Mouse (Mus musculus) E14TG2a.4 (cell line): ENCODE measurements around the gene Morn1.

ENCODE experiments used
- H3K27me3 ChIP-seq: 2 replicates; pipeline ENCODE4 v1.6.1; 2014; ENCODE audit warnings: low read length, control low read depth; ENCODE audit not compliant: insufficient read depth
- H3K36me3 ChIP-seq: 2 replicates; pipeline ENCODE4 v1.6.1; 2014; ENCODE audit warnings: low read length, control low read depth; ENCODE audit not compliant: insufficient read depth
- H3K4me1 ChIP-seq: replicated peaks from 2 replicates; pipeline ENCODE4 v1.6.1; 2014; ENCODE audit warnings: low read depth, low read length, control low read depth
- H3K4me3 ChIP-seq: replicated peaks from 2 replicates; pipeline ENCODE4 v1.5.1; 2014; ENCODE audit warnings: mild to moderate bottlenecking, low read length
- H3K9me3 ChIP-seq: 2 replicates; pipeline ENCODE4 v1.6.1; 2014; ENCODE audit warnings: low read length, control low read depth
- CTCF ChIP-seq: conservative IDR thresholded peaks from 2 replicates; pipeline ENCODE4 v1.5.1; 2014; ENCODE audit warnings: low read length
- NANOG ChIP-seq: IDR thresholded peaks from 2 replicates; pipeline ENCODE4 v1.6.1; 2014; ENCODE audit warnings: borderline replicate concordance, low read length, mixed read lengths
- POU5F1 ChIP-seq: IDR thresholded peaks from 2 replicates; pipeline ENCODE4 v1.6.1; 2014; ENCODE audit warnings: low read length, borderline replicate concordance

Morn1 gene

DNA sequence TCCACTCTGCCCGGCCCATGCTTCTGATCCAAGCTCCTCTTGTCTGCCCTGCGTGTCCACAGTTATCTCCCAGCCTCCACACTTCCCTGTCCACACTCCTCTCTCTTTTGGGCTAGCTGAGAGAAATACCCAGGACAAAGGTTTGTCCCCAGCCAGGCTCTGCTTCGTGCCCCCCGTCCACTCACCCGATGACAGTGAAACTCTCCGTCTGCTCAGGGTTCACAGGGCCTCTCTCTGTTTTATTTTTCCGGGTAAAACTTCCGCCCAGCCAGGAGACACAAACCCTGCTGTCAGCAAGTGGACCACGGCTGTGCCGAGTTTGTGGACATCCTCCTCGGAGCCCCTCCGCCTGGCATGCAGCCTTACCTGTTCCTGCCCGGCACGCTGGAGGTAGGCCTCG, 42.0 kb downstream of the Morn1 start:
- H3K27me3 ChIP-seq, result no peaks in the 10 kb centered on the region
- H3K4me1 ChIP-seq, result peaks cover 58% of the 10 kb centered on the region
- no peak overlapping the region for H3K4me3 ChIP-seq
- H3K9me3 ChIP-seq, result no peaks in the 10 kb centered on the region
- no peaks in the 10 kb centered on the region for H3K36me3 ChIP-seq
- TF ChIP-seq POU5F1, result no peak
- no peak for TF ChIP-seq CTCF
- TF ChIP-seq NANOG, result no peak

DNA sequence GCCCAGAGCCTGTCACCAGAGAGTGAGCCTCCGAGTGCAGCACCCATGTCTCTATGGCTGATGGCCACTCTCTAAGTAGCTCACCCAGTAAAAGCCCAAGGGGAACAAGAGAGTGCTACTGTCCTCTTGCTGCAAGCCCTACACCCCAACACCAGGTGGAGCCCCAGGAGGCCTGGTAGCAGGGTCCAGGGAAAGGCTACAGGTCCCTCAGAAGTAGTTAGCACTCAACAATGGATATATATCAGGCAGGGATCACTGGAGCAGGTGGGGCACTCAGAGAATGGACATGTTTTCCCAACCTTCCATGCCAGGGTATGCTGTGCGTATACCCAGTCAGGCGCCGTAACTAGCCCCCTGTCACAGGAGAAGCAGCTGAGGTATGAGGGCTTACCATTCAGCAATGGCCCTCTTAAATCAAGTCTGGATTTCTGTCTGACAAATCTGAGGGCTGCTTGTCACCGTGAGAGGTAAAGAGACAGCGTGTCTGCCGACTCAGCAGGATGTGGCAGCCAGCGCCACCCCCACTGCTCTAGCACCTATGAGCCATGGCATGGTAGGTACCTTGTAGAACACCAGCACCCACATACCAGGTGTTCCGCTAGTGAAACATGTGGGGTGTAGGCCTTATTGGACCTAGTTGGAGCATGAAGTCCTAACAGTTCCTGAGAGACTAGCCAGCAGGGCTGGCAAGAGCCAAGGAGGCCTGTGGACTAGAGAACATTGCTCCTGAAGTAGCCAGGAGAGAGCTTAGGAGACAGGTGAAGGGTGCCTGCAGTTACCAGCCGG, 42.9 kb downstream of the Morn1 start:
- TF ChIP-seq CTCF, result peak; percentile 27
- TF ChIP-seq NANOG, result no peak
- no peak for TF ChIP-seq POU5F1
- Histone ChIP-seq H3K27me3 (no peaks in the 10 kb centered on the region), H3K4me3 (peak overlapping the region; percentile 37; the same call in 1 of the 2 replicates), H3K4me1 (peaks cover 54% of the 10 kb centered on the region), H3K36me3 (no peaks in the 10 kb centered on the region), H3K9me3 (no peaks in the 10 kb centered on the region)

GRCm38 (mm10) chr4:155129996-155130395, 43.6 kb downstream of the Morn1 start:
- H3K27me3 ChIP-seq, result no peaks in the 10 kb centered on the region
- no peaks in the 10 kb centered on the region for H3K36me3 ChIP-seq
- no peaks in the 10 kb centered on the region for H3K9me3 ChIP-seq
- peak overlapping the region; percentile 37; the same call in 1 of the 2 replicates for H3K4me3 ChIP-seq
- H3K4me1 ChIP-seq, result peaks cover 52% of the 10 kb centered on the region
- TF ChIP-seq CTCF (no peak), NANOG (no peak), POU5F1 (no peak)

GRCm38 (mm10) chr4:155130616-155131015, 44.2 kb downstream of the Morn1 start:
- H3K4me1 ChIP-seq, result peaks cover 52% of the 10 kb centered on the region
- TF ChIP-seq NANOG, result no peak
- TF ChIP-seq POU5F1, result no peak
- no peak for TF ChIP-seq CTCF
- H3K36me3 ChIP-seq, result no peaks in the 10 kb centered on the region
- H3K27me3 ChIP-seq, result no peaks in the 10 kb centered on the region
- H3K9me3 ChIP-seq, result no peaks in the 10 kb centered on the region
- H3K4me3 ChIP-seq, result no peak overlapping the region

DNA sequence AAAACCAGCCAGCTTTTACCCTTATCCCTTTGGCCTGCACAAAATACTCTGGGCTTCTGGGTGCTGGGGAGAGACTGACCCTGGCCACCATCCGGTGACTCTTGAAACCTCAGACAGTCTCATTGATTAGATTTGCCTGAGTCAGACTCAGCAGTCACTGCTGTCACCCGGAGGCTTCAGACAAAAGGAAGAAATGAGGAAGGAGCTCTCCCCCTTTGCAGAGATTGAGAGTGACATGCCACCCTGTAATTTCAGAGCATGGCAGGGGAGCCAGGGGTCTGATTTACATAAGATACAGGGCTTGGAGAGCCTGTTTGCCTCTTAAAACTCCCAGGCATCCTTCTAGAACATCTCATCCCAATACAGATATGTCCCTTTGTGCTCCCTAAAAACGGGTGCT, 46.8 kb downstream of the Morn1 start:
- Histone ChIP-seq H3K9me3 (no peaks in the 10 kb centered on the region), H3K4me3 (no peak overlapping the region), H3K4me1 (peaks cover 57% of the 10 kb centered on the region), H3K36me3 (no peaks in the 10 kb centered on the region), H3K27me3 (no peaks in the 10 kb centered on the region)
- TF ChIP-seq POU5F1, result no peak
- no peak for TF ChIP-seq NANOG

DNA sequence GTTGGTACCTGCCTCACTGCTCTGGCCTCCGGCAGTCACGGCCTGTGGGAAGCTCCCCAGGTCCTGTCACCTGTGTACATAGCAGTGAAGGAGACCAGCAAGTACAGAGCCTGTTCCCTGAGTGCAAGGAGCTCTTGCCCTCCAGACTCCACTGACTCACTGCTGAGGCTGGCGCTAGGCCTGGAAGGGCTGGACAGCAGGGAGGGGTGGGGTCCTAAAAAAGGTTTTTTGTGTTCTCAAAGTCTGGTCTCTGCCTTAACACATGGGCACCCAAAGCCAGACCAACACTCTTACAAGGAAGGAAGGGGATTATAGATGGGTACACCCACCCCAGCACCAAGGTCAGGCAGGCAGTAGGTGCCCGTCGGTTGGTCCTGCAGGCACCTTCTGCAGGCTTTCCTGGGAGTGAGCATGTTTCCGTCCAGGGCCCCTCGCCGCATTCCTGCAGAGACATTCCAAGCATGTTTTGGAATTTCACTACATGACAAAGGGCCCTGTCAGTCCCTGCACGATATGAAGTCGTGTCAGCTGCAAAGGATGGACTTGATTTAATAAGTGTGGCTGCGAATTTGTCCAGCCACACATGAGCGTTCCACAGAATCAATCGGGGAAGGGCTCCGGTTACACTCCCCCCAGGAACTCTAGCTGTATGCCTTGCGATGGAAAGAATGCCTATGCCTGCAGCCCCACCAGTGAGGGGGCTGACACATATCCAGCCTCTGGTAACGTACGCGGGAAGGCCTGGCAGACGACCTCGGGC, 47.5 kb downstream of the Morn1 start:
- TF ChIP-seq NANOG (no peak), POU5F1 (no peak), CTCF (no peak)
- Histone ChIP-seq H3K36me3 (no peaks in the 10 kb centered on the region), H3K9me3 (no peaks in the 10 kb centered on the region), H3K27me3 (no peaks in the 10 kb centered on the region), H3K4me3 (no peak overlapping the region), H3K4me1 (peaks cover 53% of the 10 kb centered on the region)

DNA sequence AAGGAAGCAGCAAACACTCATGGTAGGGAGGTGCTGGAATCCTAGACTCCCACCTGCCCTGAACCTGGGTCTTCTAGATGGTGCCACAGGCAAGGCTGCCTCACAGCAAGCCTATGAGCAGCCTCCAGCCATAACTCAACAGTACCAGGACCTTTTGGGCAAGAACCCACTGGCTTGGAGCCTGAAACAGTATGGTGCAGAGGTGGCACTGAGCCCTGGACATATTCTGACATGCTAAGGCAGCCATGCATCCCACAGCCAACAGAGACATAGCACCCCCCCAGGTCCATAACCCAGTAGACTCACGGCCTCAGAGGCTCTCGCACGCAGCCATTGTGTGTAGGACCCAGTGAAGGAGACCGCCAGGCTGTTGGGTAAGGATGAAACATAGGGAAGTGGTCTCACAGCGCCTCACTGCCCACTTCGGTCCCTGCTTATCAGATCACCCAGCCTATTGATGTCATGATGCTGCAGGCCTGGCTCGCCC, 48.4 kb downstream of the Morn1 start:
- Histone ChIP-seq H3K27me3 (no peaks in the 10 kb centered on the region), H3K4me1 (peaks cover 45% of the 10 kb centered on the region), H3K4me3 (no peak overlapping the region), H3K9me3 (no peaks in the 10 kb centered on the region), H3K36me3 (no peaks in the 10 kb centered on the region)
- TF ChIP-seq CTCF (no peak), NANOG (no peak), POU5F1 (no peak)

DNA sequence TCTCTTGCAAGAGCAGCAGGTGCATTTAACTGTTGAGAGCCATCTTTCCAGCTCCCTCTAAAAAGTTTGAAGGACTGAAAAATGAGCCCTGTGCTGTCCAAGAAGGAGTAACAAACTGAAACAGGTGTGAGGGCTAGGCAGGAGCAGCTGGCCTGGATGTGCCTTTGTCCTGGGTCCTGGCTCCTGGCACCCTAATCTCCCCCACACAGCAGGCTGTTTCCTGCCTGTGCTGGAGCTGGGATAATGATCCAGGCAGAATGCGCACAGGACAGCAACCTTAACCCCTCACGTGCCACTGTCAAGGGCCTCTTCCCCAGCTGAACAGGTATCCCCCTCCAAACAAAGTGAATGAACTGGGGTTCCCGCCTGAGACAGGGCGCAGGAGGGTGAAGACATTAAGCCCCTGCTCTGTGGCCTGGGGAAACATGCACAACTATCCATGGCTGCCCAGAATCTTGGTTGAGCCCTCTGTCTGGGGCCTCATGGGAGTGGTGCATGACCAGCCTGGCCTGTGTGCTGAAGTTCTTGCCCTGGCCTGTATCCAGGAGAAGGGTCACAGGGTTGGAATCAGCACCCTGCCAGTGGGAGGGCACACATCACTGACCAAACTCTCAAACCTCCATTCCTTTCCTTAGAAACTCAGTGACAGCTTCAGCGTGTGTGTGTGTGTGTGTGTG, 49.7 kb downstream of the Morn1 start:
- peaks cover 32% of the 10 kb centered on the region for H3K4me1 ChIP-seq

More for the DNA sequence above, 49.7 kb downstream of the Morn1 start:
- Histone ChIP-seq H3K9me3 (no peaks in the 10 kb centered on the region), H3K36me3 (no peaks in the 10 kb centered on the region), H3K27me3 (no peaks in the 10 kb centered on the region), H3K4me3 (no peak overlapping the region)
- TF ChIP-seq POU5F1 (no peak), CTCF (no peak), NANOG (no peak)
